Mouse (Mus musculus) spleen, embryonic (tissue): ENCODE data around the gene Hes2.

Experiments used
- CTCF ChIA-PET: fragments of 350-600 bp; sonication (Branson Sonifier 250); formaldehyde crosslinking; loops from one replicate; lab custom pipeline; 2022; lab: Charles Lee

Hes2 gene

GRCm38 (mm10) chr4:152131809-152132771 lies 26.6 kb upstream of the Hes2 start:
- CTCF ChIA-PET: interaction anchor here (1.0 to 1.8 kb wide), 2 partner anchors 8 to 196 kb away, joined by 3 to 4 read pairs; no protein-coding TSS in a partner anchor

GRCm38 (mm10) chr4:152132772-152133169 lies 25.9 kb upstream of the Hes2 start:
- CTCF ChIA-PET: interaction anchor here (1.0 to 1.8 kb wide), 2 partner anchors 9 to 196 kb away, joined by 3 to 4 read pairs; no protein-coding TSS in a partner anchor

- CTCF ChIA-PET: interaction anchor here (1.0 to 1.8 kb wide), 2 partner anchors 9 to 197 kb away, joined by 3 to 4 read pairs; no protein-coding TSS in a partner anchor
Measured at GRCm38 (mm10) chr4:152133213-152133612, 25.5 kb upstream of the Hes2 start.

DNA sequence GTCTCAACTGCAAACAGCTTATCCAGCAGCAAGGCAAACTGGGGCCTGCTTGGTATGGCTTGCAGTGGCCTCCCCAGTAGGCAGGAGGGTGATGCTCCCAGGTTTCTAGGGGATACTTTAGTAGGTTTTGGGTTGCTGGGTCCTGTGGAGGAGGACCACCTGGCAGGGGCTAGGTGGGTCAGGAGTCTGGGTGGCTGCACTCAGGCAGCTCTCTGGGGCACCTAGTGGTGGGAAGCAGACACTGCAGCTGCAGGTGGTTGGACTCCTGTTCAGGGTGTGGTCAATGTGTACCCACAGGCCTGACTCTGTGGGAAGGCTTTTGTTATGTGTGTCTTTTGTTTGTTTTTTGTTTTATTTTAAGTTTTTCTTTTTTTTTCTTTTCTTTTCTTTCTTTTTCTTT lies 24.2 kb upstream of the Hes2 start:
- CTCF ChIA-PET: interaction anchor here (1.8 kb wide), 1 partner anchor 11 kb away, joined by 4 read pairs; no protein-coding TSS in a partner anchor

DNA sequence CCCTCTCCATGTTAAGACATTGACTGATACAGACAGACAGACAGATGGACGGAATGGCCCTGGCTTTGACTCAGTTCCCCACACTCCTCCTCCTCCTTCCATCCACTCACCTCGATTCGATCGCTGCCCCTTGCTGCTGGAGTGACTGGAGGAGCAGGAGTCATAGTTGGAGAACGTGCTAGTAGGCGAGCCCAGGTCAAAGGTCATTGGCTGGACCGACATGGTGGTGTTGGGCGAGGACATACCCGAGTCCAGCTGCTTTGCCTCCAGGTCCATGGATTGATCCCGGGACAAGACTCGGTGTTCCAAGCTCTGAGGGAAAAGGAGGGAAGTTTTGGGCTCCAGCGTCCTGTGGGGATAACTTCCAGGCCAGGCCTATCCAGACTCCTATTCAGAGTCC lies 23.3 kb upstream of the Hes2 start:
- CTCF ChIA-PET: interaction anchor here (1.2 kb wide), 1 partner anchor 9 kb away, joined by 15 read pairs; no protein-coding TSS in a partner anchor

- CTCF ChIA-PET: interaction anchor here (0.6 to 1.2 kb wide), 2 partner anchors 10 to 330 kb away, joined by 4 to 15 read pairs; no protein-coding TSS in a partner anchor
Measured at GRCm38 (mm10) chr4:152136112-152136875, 22.4 kb upstream of the Hes2 start.

DNA sequence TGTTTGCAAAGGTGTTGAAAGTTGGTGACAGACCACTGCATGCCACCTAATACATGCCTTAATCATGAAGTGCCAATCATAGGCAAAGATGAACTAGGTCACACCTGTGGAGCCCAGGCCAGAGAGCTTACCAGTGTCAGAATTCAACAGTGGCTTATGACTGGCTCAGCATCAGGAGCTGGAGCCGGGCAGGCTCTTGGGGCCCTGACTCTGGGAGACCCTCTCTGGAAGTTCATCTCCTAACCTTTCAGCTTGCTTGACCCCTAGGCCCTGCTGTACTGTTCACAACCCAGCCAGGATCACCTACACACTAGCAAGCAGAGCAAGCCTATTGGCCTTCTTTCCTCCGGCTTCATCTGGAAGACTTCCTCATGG lies 21.8 kb upstream of the Hes2 start:
- CTCF ChIA-PET: interaction anchor here (0.6 kb wide), 1 partner anchor 22 kb away, joined by 3 read pairs; no protein-coding TSS in a partner anchor

DNA sequence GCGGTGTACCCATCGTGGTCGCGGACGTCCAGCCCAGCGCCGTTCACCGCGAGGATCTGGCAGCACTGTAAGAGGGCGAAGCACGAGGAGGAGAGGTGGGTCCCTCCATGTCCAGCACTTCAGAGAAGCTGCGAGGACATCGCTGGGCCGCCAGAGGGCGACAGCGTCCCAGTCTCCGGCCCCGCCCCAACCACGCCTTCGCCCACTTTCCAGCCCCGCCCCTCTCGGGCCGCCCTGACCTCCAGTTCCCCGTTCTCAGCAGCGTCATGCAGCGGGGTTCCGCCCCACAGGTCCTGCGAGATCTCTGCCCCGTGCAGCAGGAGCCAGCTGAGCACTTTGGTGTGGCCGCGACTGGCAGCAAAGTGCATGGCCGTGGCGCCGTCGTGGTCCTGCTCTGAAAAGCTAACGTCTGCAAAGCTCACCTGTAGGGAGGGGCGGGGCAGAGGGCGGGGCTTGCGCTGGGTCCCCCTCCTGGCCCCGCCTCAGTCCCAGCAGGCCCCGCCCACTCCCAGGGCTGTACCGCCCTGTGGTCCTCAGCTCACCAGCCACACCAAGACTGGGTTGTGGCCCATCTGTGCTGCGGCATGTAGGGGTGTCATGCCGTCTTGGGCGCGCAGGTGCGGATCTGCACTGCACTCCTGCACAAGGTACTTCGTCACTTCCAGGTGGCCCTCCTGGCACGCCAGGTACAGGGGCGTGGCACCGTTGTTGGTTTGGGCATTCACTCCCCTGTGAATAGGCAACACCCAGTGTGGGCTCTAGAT lies 20.0 kb upstream of the Hes2 start:
- CTCF ChIA-PET: interaction anchor here (0.5 to 1.3 kb wide), 2 partner anchors 112 to 186 kb away, joined by 18 to 23 read pairs; no protein-coding TSS in a partner anchor

DNA sequence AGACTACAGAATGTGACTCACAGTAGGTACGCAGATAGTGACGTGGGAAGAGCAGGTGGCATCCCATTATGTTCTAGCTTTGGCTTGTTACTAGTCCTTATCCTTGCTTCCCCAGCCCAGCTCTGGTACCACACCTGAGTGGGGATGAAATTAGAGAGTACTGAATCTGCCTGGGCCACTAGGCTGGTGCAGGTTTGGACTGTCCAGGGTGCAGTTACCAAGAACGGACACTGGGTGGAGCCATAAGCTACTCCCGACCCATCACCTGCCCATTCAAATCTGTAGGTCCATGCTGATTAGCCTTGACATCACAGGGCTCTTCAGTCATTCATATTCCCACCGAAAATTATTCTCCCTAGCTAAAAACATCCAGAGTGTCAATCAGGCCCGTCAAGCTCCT lies 18.2 kb upstream of the Hes2 start:
- CTCF ChIA-PET: interaction anchor here (0.7 to 1.0 kb wide), 2 partner anchors 13 to 15 kb away, joined by 4 read pairs; no protein-coding TSS in a partner anchor

- CTCF ChIA-PET: interaction anchor here (0.7 kb wide), 1 partner anchor 8 kb away, joined by 3 read pairs; no protein-coding TSS in a partner anchor
Measured at GRCm38 (mm10) chr4:152141521-152142135, 17.0 kb upstream of the Hes2 start.

DNA sequence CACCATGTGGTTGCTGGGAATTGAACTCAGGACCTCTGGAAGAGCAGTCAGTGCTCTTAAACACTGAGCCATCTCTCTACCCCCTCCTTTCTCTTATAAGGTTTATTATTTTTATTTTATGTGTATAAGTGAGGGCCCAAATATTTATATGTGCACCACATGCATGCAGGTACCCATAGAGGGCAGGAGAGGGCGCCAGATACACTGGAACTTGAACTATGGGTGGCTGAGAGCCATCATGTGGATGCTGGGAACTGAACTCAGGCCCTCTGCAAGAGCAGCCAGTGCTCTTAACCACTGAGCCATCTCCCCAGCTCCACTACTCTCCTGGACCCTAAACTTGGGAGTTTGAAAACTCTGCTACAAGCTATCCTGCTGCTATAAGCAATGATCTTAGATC lies 15.0 kb upstream of the Hes2 start:
- CTCF ChIA-PET: no interaction called here

GRCm38 (mm10) chr4:152145473-152145872 lies 13.2 kb upstream of the Hes2 start:
- CTCF ChIA-PET: no interaction called here

DNA sequence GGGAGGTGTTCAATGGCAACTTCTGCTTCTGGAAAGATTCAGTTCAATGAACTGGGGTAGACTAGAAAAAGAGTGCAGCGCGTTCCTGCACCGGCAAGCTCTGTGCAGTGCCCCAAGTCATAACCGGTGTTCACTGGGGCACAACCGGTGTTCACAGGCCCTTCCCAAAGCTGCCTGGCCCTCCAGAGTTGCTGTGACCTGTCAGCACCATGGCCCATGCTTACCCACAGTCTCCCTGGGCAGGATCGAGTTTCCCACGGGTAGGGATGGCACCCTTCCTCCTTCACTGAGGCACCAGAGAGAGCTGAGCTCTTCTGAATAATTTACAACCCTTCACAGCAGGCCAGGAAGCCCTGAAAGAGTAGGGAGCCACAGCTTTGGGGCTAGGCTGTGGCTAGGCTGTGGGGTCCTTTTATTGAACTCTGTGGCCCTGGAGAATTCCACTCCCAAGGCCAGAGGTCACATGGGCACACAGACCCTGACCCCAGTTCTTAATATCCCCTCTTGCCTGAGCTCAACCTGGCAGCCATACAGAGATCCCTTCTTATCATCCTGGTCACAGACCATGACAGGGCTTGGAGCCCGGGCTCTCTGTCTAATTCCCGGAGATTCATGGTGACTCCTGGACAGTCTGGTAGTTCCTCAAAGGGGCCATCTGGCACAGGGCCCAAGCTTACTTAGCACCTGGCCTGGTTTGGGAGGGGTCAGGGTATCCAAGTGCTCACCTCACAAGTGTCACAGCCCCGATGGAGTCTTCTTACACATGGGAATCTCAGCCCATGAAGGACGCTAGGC lies 12.4 kb upstream of the Hes2 start:
- CTCF ChIA-PET: no interaction called here

DNA sequence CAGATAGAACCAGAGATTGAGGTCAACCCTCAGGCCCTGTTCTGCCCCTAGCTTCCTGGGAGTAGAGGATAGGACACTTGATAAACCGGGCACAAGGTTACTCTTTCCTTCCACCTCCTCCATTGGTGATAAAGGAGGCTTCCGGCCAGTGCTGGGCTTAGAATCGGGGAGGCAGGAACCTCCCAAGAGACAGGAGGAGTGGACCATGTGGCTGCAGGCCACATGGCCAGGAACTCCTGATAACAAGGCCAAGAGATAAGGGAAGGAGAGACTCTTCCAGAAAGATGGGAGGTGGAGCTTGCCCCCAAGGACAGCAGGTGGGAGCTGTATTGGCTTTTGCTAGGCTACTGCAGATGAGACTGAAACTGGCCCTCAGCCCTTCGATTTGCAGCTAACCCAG lies 8.1 kb upstream of the Hes2 start:
- CTCF ChIA-PET: no interaction called here

GRCm38 (mm10) chr4:152151451-152151965 lies 7.2 kb upstream of the Hes2 start:
- CTCF ChIA-PET: no interaction called here

DNA sequence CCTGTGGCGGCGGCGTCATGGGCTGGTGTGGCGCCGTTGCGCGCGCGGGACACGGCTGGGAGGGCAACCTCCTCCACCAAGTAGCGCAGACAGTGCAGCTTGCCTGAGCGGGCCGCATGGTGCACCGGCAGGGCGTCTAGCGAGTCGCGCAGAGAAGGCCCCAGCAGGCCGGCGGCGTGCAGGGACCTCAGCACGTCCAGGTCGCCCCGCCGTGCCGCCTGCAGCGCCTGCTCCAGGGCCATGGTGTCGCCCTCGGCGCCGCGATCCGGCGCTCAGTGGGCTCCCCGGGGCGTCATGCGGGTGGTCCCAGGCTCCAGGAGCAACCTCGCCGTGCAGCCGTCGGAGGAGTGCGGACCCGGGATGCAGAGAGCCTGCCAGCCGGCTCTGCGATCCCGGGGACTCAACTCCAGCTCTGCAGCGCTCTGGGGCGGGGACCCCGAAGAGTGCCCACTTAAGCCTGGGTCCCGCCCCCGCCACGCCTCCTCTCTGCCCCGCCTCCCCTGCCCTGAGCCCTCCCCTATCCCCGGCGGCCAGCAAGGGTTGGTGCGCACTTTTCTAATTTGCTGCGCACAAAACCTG lies 6.6 kb upstream of the Hes2 start, which contains the start of gene Espn:
Gene Espn (minus strand): TSS at position 406 of the 579 bp plus-strand sequence.
- CTCF ChIA-PET: interaction anchor here (0.7 kb wide), 1 partner anchor 25 kb away, joined by 4 read pairs; no protein-coding TSS in a partner anchor

GRCm38 (mm10) chr4:152153771-152154177 lies 4.9 kb upstream of the Hes2 start:
- CTCF ChIA-PET: interaction anchor here (0.6 to 1.6 kb wide), 4 partner anchors 12 to 1918 kb away, joined by 4 to 11 read pairs (median 4); no protein-coding TSS in a partner anchor

GRCm38 (mm10) chr4:152155019-152155418 lies 3.6 kb upstream of the Hes2 start:
- CTCF ChIA-PET: no interaction called here
